Mouse (Mus musculus) myocyte (in vitro differentiated cells): ENCODE data around the gene Fam20b.

Experiments used
- CEBPB ChIP-seq: IDR thresholded peaks from 2 replicates; pipeline ENCODE4 v1.6.1; 2011; ENCODE audit warnings: mild to moderate bottlenecking, moderate library complexity; ENCODE audit not compliant: poor library complexity, insufficient read depth, severe bottlenecking
- E2F4 ChIP-seq: IDR thresholded peaks from one replicate; pipeline ENCODE4 v1.6.1; 2011; ENCODE audit warnings: mild to moderate bottlenecking, control low read depth, moderate library complexity; ENCODE audit not compliant: insufficient read depth
- MAX ChIP-seq: IDR thresholded peaks from one replicate; pipeline ENCODE4 v1.6.1; 2011; ENCODE audit warnings: low read depth, mild to moderate bottlenecking, control low read depth
- MYOD1 ChIP-seq, 3 experiments: IDR thresholded peaks; one replicate each; pipeline ENCODE4 v1.6.1; 2011; ENCODE audit warnings: control low read depth in 2 of 3, low read depth in 2 of 3, mild to moderate bottlenecking in 2 of 3, moderate library complexity in 1 of 3; ENCODE audit not compliant: insufficient read length in 2 of 3, control insufficient read depth in 1 of 3
- MYOG ChIP-seq, 3 experiments: IDR thresholded peaks; one replicate each; pipeline ENCODE4 v1.6.1; 2011; ENCODE audit warnings: control low read depth in 2 of 3, low read depth in 2 of 3, mild to moderate bottlenecking in 2 of 3; ENCODE audit not compliant: insufficient read length in 2 of 3, control insufficient read depth in 1 of 3, insufficient read depth in 1 of 3
- POLR2A ChIP-seq: IDR thresholded peaks from one replicate; pipeline ENCODE4 v1.6.1; 2011; ENCODE audit warnings: low read depth, mild to moderate bottlenecking, control low read depth, moderate library complexity; ENCODE audit not compliant: insufficient read length
- POLR2AphosphoS2 ChIP-seq: IDR thresholded peaks from one replicate; pipeline ENCODE4 v1.6.1; 2011; ENCODE audit warnings: low read depth, control low read depth; ENCODE audit not compliant: insufficient read length
- REST ChIP-seq: IDR thresholded peaks from one replicate; pipeline ENCODE4 v1.6.1; 2011; ENCODE audit warnings: mild to moderate bottlenecking, control low read depth, moderate library complexity; ENCODE audit not compliant: insufficient read depth, insufficient read length
- SRF ChIP-seq: IDR thresholded peaks from one replicate; pipeline ENCODE4 v1.6.1; 2011; ENCODE audit warnings: low read depth; ENCODE audit not compliant: control insufficient read depth, insufficient read length
- TCF12 ChIP-seq: IDR thresholded peaks from one replicate; pipeline ENCODE4 v1.6.1; 2011; ENCODE audit warnings: mild to moderate bottlenecking, control low read depth; ENCODE audit not compliant: poor library complexity, insufficient read depth, severe bottlenecking
- TCF3 ChIP-seq: IDR thresholded peaks from one replicate; pipeline ENCODE4 v1.6.1; 2011; ENCODE audit warnings: low read depth, control low read depth; ENCODE audit not compliant: insufficient read length
- USF1 ChIP-seq: IDR thresholded peaks from one replicate; pipeline ENCODE4 v1.6.1; 2011; ENCODE audit warnings: low read depth, mild to moderate bottlenecking, control low read depth, moderate library complexity

DNA sequence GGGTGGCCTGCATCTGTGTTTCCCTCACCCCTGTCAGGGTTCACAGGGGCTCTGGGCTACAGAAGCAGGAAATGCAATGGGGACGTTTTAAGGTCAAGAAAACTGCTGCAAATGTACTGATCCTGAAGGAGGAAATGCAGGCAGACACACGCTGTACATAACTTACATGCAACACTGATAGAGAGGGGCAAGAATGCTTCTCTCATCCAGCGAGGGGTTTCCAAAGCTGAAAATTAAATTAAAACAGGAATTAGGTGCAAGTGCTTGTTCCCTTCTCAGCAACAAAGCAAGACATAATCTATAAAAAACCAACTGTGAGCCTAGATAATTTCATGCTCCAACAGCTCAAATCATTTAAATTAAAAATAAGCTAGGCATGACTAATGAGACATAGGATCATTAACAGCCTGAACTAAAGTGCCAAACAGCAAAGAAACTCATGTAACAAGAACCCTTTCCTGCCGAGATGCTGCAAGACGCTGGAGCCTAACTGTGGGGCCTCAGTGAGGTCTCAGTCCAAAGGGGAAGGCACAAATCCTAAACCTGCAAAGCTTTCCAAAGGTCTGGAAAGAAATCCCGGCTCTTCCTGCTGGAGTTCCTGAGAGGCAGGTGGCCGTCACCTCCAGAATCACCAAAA is 32.7 kb downstream of the Fam20b start:
- TF ChIP-seq POLR2A (no peak), MAX (no peak), POLR2AphosphoS2 (no peak), E2F4 (no peak), MYOG (IDR thresholded peaks at IDR 0.05; ENCODE audit: control insufficient read depth in 1 of 3, insufficient read depth in 1 of 3, insufficient read length in 2 of 3, low read depth in 2 of 3) (no peak), TCF3 (no peak), USF1 (no peak), TCF12 (no peak), MYOD1 (IDR thresholded peaks at IDR 0.05; ENCODE audit: control insufficient read depth in 1 of 3, insufficient read length in 2 of 3, low read depth in 2 of 3) (no peak), CEBPB (no peak), SRF (no peak), REST (no peak)
